Mouse (Mus musculus): ENCODE data around the gene Capzb.

DNA sequence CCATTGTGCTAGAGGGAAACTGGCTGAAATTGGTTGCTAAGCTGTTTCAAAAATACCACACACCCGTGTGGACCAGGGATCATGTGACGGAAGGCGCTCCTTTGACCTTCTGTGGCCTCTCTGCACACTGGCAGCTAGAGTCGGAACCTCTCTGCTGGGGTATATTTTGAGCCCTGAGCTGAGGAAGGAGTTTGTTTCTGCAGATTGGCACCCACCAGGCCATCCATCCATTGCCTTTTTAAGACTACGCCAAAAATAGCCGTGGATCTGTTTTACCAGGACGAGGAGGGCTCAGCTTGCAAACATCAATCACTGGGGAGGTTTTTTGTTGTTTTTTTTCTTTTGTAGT is 49.9 kb downstream of the Capzb start:
- TF ChIP-seq CTCF (IDR thresholded peaks at IDR 0.05; ENCODE audit: insufficient read depth, low read depth, low read length) (no peak), POLR2A (IDR thresholded peaks at IDR 0.05; ENCODE audit: insufficient read depth, low read depth, low read length) (no peak)

Data from olfactory bulb, adult 2 months (tissue).